Mouse (Mus musculus) limb, embryonic 10.5 days (tissue): ENCODE data around the gene Synj1. TPM values are rescaled to one million over a fixed set of nuclear protein-coding genes. Genes with fewer than 3 reads are reported as not detected.

Source experiments
- DNase-seq: peaks from one replicate; pipeline ENCODE4 v3.0.0-alpha.2; 2017; ENCODE audit warnings: low spot score
- H3K27ac ChIP-seq: fragments of 300-500 bp; sonication (generic); 2 replicates; pipeline ENCODE4 v1.5.1; 2016; ENCODE audit warnings: mild to moderate bottlenecking
- H3K27me3 ChIP-seq: fragments of 300-500 bp; sonication (generic); 2 replicates; pipeline ENCODE4 v1.6.1; 2016; ENCODE audit warnings: low read depth, mild to moderate bottlenecking; ENCODE audit not compliant: poor library complexity, severe bottlenecking
- H3K36me3 ChIP-seq: fragments of 300-500 bp; sonication (generic); 2 replicates; pipeline ENCODE4 v1.6.1; 2016; ENCODE audit warnings: mild to moderate bottlenecking, moderate library complexity
- H3K4me1 ChIP-seq: fragments of 300-500 bp; sonication (generic); 2 replicates; pipeline ENCODE4 v1.6.1; 2016
- H3K4me3 ChIP-seq: fragments of 300-500 bp; sonication (generic); 2 replicates; pipeline ENCODE4 v1.5.1; 2016; ENCODE audit warnings: mild to moderate bottlenecking, moderate library complexity
- H3K9me3 ChIP-seq: fragments of 300-500 bp; sonication (generic); replicated peaks from 2 replicates; pipeline ENCODE4 v1.6.1; 2016; ENCODE audit warnings: mild to moderate bottlenecking
- WGBS: fragments of 180-500 bp; shearing (Covaris S2); methylation state at CpG from one replicate; pipeline ENCODE4 v1.1.7; 2016; 5-methylcytosine and 5-hydroxymethylcytosine counted together
- polyA plus RNA-seq: library from polyadenylated mRNA; unstranded; fragments of >200 nt; fragmentation: Nextera tagmentation; extraction: Ambion mirVana; gene quantifications from 2 replicates; pipeline ENCODE4 v1.2.1, GENCODE M21; 2016

The Synj1 gene
- polyA plus RNA-seq, 1 experiment from 2014 or later = 9.6 TPM

GRCm38 (mm10) chr16:90955494-90955893, 55.6 kb downstream of the Synj1 start:
- Histone ChIP-seq H3K4me1 (no peaks in the 10 kb centered on the region), H3K9me3 (no peaks in the 10 kb centered on the region), H3K27ac (no peak overlapping the region), H3K4me3 (no peak overlapping the region), H3K36me3 (no peaks in the 10 kb centered on the region), H3K27me3 (no peaks in the 10 kb centered on the region)
- 90% methylated on average over 6 of the region's 6 CpGs for WGBS
- no peak for DNase-seq

- 92% methylated on average over 6 of the region's 6 CpGs for WGBS
- no peaks in the 10 kb centered on the region for H3K27me3 ChIP-seq
- no peaks in the 10 kb centered on the region for H3K9me3 ChIP-seq
- no peak overlapping the region for H3K27ac ChIP-seq
- H3K36me3 ChIP-seq = no peaks in the 10 kb centered on the region
- H3K4me3 ChIP-seq = no peak overlapping the region
- no peak for DNase-seq
- no peaks in the 10 kb centered on the region for H3K4me1 ChIP-seq
These were observed 57.3 kb downstream of the Synj1 start for GRCm38 (mm10) chr16:90953770-90954169.

- WGBS = 87% methylated on average over 9 of the region's 9 CpGs
- DNase-seq = no peak
These were observed 58.0 kb downstream of the Synj1 start for GRCm38 (mm10) chr16:90953147-90953546.

GRCm38 (mm10) chr16:90950354-90950963, 60.6 kb downstream of the Synj1 start:
- Histone ChIP-seq H3K9me3 (no peaks in the 10 kb centered on the region), H3K27ac (no peak overlapping the region), H3K4me3 (no peak overlapping the region), H3K36me3 (no peaks in the 10 kb centered on the region), H3K27me3 (no peaks in the 10 kb centered on the region), H3K4me1 (no peaks in the 10 kb centered on the region)
- DNase-seq = no peak
- WGBS = 56% methylated on average over 17 of the region's 17 CpGs

More at GRCm38 (mm10) chr16:90953147-90953546, 58.0 kb downstream of the Synj1 start:
- Histone ChIP-seq H3K4me1 (no peaks in the 10 kb centered on the region), H3K27ac (no peak overlapping the region), H3K36me3 (no peaks in the 10 kb centered on the region), H3K4me3 (no peak overlapping the region), H3K9me3 (no peaks in the 10 kb centered on the region), H3K27me3 (no peaks in the 10 kb centered on the region)

- peaks cover 8% of the 10 kb centered on the region; the same call in 1 of the 2 replicates for H3K36me3 ChIP-seq
- 88% methylated on average over 8 of the region's 8 CpGs for WGBS
- H3K4me3 ChIP-seq = no peak overlapping the region
- no peaks in the 10 kb centered on the region for H3K27me3 ChIP-seq
- H3K27ac ChIP-seq = no peak overlapping the region
- H3K9me3 ChIP-seq = no peaks in the 10 kb centered on the region
- no peak for DNase-seq
- H3K4me1 ChIP-seq = no peaks in the 10 kb centered on the region
These were observed 64.1 kb downstream of the Synj1 start for GRCm38 (mm10) chr16:90946977-90947376.

- no peak for DNase-seq
- Histone ChIP-seq H3K27ac (no peak overlapping the region), H3K4me1 (no peaks in the 10 kb centered on the region), H3K27me3 (no peaks in the 10 kb centered on the region), H3K9me3 (no peaks in the 10 kb centered on the region), H3K4me3 (no peak overlapping the region), H3K36me3 (peaks cover 13% of the 10 kb centered on the region)
- WGBS = 94% methylated on average over 7 of the region's 7 CpGs
These were observed 69.9 kb downstream of the Synj1 start for GRCm38 (mm10) chr16:90941246-90941645.

- Histone ChIP-seq H3K27ac (peak within 1 kb of the TSS; percentile 82), H3K4me1 (peaks cover 12% of the 10 kb centered on the region), H3K27me3 (no peaks in the 10 kb centered on the region), H3K36me3 (peaks cover 3% of the 10 kb centered on the region; the same call in 1 of the 2 replicates), H3K9me3 (no peaks in the 10 kb centered on the region), H3K4me3 (peak within 1 kb of the TSS; percentile 75)
- WGBS = under 1% methylated on average over 56 of the region's 56 CpGs
- peak; percentile 100 for DNase-seq
These were observed 76.3 kb downstream of the Synj1 start, which contains the start of gene Cfap298 for GRCm38 (mm10) chr16:90934687-90935328. Gene Cfap298 (minus strand): TSS chr16:90935114.

GRCm38 (mm10) chr16:90934193-90934686, 76.9 kb downstream of the Synj1 start:
- Histone ChIP-seq H3K9me3 (no peaks in the 10 kb centered on the region), H3K36me3 (peaks cover 6% of the 10 kb centered on the region; the same call in 1 of the 2 replicates), H3K27me3 (no peaks in the 10 kb centered on the region), H3K4me3 (peak overlapping the region; percentile 75), H3K27ac (peak overlapping the region; percentile 82), H3K4me1 (peaks cover 12% of the 10 kb centered on the region)
- DNase-seq = peak; percentile 80
- WGBS = under 1% methylated on average over 38 of the region's 38 CpGs

- peaks cover 10% of the 10 kb centered on the region for H3K36me3 ChIP-seq
- peaks cover 12% of the 10 kb centered on the region for H3K4me1 ChIP-seq
- H3K4me3 ChIP-seq = peak overlapping the region; percentile 75
- WGBS = 31% methylated on average over 13 of the region's 13 CpGs
- no peak for DNase-seq
- H3K27me3 ChIP-seq = no peaks in the 10 kb centered on the region
- no peaks in the 10 kb centered on the region for H3K9me3 ChIP-seq
- peak overlapping the region; percentile 82 for H3K27ac ChIP-seq
These were observed 77.5 kb downstream of the Synj1 start for GRCm38 (mm10) chr16:90933534-90934176.

GRCm38 (mm10) chr16:90927446-90927845, 83.7 kb downstream of the Synj1 start:
- Histone ChIP-seq H3K27ac (no peak overlapping the region), H3K9me3 (no peaks in the 10 kb centered on the region), H3K4me1 (no peaks in the 10 kb centered on the region), H3K36me3 (peaks cover 48% of the 10 kb centered on the region), H3K27me3 (no peaks in the 10 kb centered on the region), H3K4me3 (no peak overlapping the region)
- no peak for DNase-seq
- 91% methylated on average over 4 of the region's 4 CpGs for WGBS

- Histone ChIP-seq H3K27ac (no peak overlapping the region), H3K27me3 (no peaks in the 10 kb centered on the region), H3K4me1 (no peaks in the 10 kb centered on the region), H3K4me3 (no peak overlapping the region), H3K9me3 (no peaks in the 10 kb centered on the region), H3K36me3 (peaks cover 49% of the 10 kb centered on the region)
- DNase-seq = peak; percentile 77
- 31% methylated on average over 5 of the region's 5 CpGs for WGBS
These were observed 85.6 kb downstream of the Synj1 start for GRCm38 (mm10) chr16:90925461-90925860.

GRCm38 (mm10) chr16:90924606-90925370, 86.3 kb downstream of the Synj1 start:
- no peak for DNase-seq
- Histone ChIP-seq H3K27me3 (no peaks in the 10 kb centered on the region), H3K9me3 (no peaks in the 10 kb centered on the region), H3K27ac (no peak overlapping the region; the same call in 1 of the 2 replicates), H3K4me1 (no peaks in the 10 kb centered on the region), H3K36me3 (peaks cover 49% of the 10 kb centered on the region), H3K4me3 (no peak overlapping the region)
- WGBS = 90% methylated on average over 13 of the region's 13 CpGs
